Comparison of ENCODE assay signal across 8 mouse cellular contexts in the genomic region with DNA sequence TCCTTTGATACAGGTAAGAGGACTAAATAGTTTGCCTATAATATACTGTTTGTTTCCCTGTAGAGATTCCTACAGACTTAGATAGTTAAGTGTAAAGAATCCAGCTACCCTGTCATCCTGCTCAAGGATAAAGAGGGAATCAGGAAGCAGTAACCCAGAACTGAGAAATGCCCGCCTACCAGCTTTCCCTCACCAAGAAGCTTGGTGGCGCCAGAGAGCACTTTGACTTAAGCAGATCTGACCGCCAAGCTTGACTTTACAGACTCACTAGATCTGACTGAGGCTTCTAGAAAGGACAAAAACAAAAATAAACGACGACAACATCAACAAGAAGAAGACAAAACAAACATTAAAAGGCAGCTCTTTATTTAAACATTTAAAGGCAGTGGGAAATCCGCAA. TPM values are rescaled to one million over a fixed set of nuclear protein-coding genes. Genes with fewer than 3 reads are reported as not detected.
DNase-seq lines count a peak whose midpoint lies in the region; ATAC-seq and TF ChIP-seq lines count a peak whose summit lies in the region.

No protein-coding gene starts in this region.

- peak; percentile 81 for DNase-seq in adrenal gland, postnatal 10 days
- DNase-seq in kidney, postnatal 25 days, result peak; percentile 83 to 89
- peak; percentile 67 to 72 for DNase-seq in lung, adult 18-20 months
- DNase-seq in right cerebral cortex, adult 18-20 months, result peak; percentile 79
- no peak for DNase-seq in T-cell, adult 2 months (ENCODE audit: low spot score)

- H3K4me1 ChIP-seq in E14TG2a.4 (replicated peaks; ENCODE audit: low read depth, low read length), result peaks cover 29% of the 10 kb centered on the region
- H3K4me1 ChIP-seq in embryonic facial prominence, embryonic 12.5 days, result 0 out of 2 replicates have a peak, but pooled peaks cover 4% of the 10 kb centered on the region
- H3K4me1 ChIP-seq in heart, embryonic 15.5 days (replicated peaks), result peaks cover 6% of the 10 kb centered on the region; the same call in 1 of the 2 replicates

- H3K9ac ChIP-seq in embryonic facial prominence, embryonic 12.5 days, result no peak overlapping the region
- no peak overlapping the region for H3K9ac ChIP-seq in heart, embryonic 15.5 days

- H3K4me3 ChIP-seq in E14TG2a.4 (replicated peaks; ENCODE audit: low read length), result no peak overlapping the region
- no peak overlapping the region for H3K4me3 ChIP-seq in embryonic facial prominence, embryonic 12.5 days
- no peak overlapping the region for H3K4me3 ChIP-seq in heart, embryonic 15.5 days

- H3K27me3 ChIP-seq in E14TG2a.4 (ENCODE audit: insufficient read depth, low read length), result no peaks in the 10 kb centered on the region
- H3K27me3 ChIP-seq in embryonic facial prominence, embryonic 12.5 days, result no peaks in the 10 kb centered on the region
- peaks cover 10% of the 10 kb centered on the region for H3K27me3 ChIP-seq in heart, embryonic 15.5 days

- peaks cover 17% of the 10 kb centered on the region for H3K36me3 ChIP-seq in E14TG2a.4 (ENCODE audit: insufficient read depth, low read length)
- no peaks in the 10 kb centered on the region for H3K36me3 ChIP-seq in embryonic facial prominence, embryonic 12.5 days
- no peaks in the 10 kb centered on the region for H3K36me3 ChIP-seq in heart, embryonic 15.5 days

- no peak overlapping the region for H3K27ac ChIP-seq in embryonic facial prominence, embryonic 12.5 days
- no peak overlapping the region for H3K27ac ChIP-seq in heart, embryonic 15.5 days

- 8% methylated on average over 6 of the region's 6 CpGs for WGBS in embryonic facial prominence, embryonic 12.5 days
- WGBS in heart, embryonic 15.5 days, result 7% methylated on average over 6 of the region's 6 CpGs

- peak overlapping the region; percentile 35 for H3K4me2 ChIP-seq in embryonic facial prominence, embryonic 12.5 days (replicated peaks)
- peak overlapping the region; percentile 10; the same call in 1 of the 2 replicates for H3K4me2 ChIP-seq in heart, embryonic 15.5 days

- TF ChIP-seq CTCF in E14TG2a.4 (conservative IDR thresholded peaks at IDR 0.05; ENCODE audit: low read length), result peak; percentile 65

- no peak for ATAC-seq in embryonic facial prominence, embryonic 12.5 days (ENCODE audit: insufficient number of reproducible peaks, insufficient read depth, low FRiP score, low TSS enrichment)
- no peak for ATAC-seq in heart, embryonic 15.5 days (replicated peaks; ENCODE audit: insufficient number of reproducible peaks, insufficient read depth, low FRiP score, low read depth)

- no peaks in the 10 kb centered on the region for H3K9me3 ChIP-seq in E14TG2a.4 (ENCODE audit: low read length)
- no peaks in the 10 kb centered on the region for H3K9me3 ChIP-seq in embryonic facial prominence, embryonic 12.5 days
- no peaks in the 10 kb centered on the region for H3K9me3 ChIP-seq in heart, embryonic 15.5 days (replicated peaks)

RNA-seq across cellular contexts. Expression of gene Mme, which starts 56.5 kb away (rescaled TPM):
- 10 to 100 TPM; 40.7 to 48.7 TPM for total RNA-seq in adrenal gland, postnatal 10 days (2021)
- 48.1 and 52.2 TPM in 2 replicates for polyA plus RNA-seq in embryonic facial prominence, embryonic 12.5 days (2016; fragmentation: Nextera tagmentation; extraction: Ambion mirVana)
- 3.2 and 3.9 TPM in 2 replicates for polyA plus RNA-seq in heart, embryonic 15.5 days (2015; fragmentation: Nextera tagmentation; extraction: Ambion mirVana)

Comparison
In these comparisons a context has a peak if more than half of its experiments do, and no peak if none do; other contexts are left out.
1. RNA of gene Mme, which starts 56.5 kb away (polyA plus RNA-seq): 48.1 to 52.2 TPM in embryonic facial prominence, embryonic 12.5 days; 3.2 to 3.9 TPM in heart, embryonic 15.5 days; every median in the first group is over 10 times any median in the second.